Mouse (Mus musculus): ENCODE results near the gene Gltpd2. TPM values are rescaled to one million over a fixed set of nuclear protein-coding genes. Genes with fewer than 3 reads are reported as not detected.

The Gltpd2 gene
- total and polyA plus RNA-seq, 2 experiments from 2014 or later, result 0.25 TPM; not detected in 1

DNA sequence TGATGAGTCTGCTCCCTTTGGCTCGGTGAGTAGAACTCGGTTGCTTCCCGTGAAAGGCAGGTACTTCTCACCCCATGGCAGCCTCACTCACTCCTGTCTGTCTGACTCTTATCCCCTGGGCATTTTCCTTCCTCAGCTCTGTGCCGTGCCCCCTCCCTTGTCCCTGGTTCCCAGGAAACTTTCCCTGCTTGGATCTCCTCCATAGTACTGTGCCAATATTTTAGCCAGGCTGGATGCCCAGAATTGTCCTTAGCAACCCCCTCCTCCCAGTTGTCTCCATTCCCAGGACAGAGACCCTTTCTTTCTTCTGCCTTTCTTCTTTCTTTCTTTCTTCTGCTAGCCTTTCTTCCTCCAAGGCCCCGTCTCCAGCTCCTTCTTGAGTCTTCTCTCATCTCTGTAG, 22.4 kb downstream of the Gltpd2 start:
- 0 out of 2 replicates have a peak, but pooled peaks cover 5% of the 10 kb centered on the region for H3K4me1 ChIP-seq (ENCODE audit: insufficient read depth)
- H3K9ac ChIP-seq, result no peak overlapping the region
- H3K4me3 ChIP-seq (ENCODE audit: low read depth, low read length), result no peak overlapping the region
- 55% methylated on average over 5 of the region's 5 CpGs for WGBS
- DNase-seq (no peak), ATAC-seq (peak; percentile 27; the same call in 1 of the 2 replicates)
- TF ChIP-seq CTCF (IDR thresholded peaks at IDR 0.05; ENCODE audit: low read depth), result no peak
- no peaks in the 10 kb centered on the region; the same call in 1 of the 2 replicates for H3K36me3 ChIP-seq (ENCODE audit: insufficient read depth)
- H3K27ac ChIP-seq (ENCODE audit: low read depth, low read length), result no peak overlapping the region
- H3K27me3 ChIP-seq (ENCODE audit: insufficient read depth, low read length), result peaks cover 4% of the 10 kb centered on the region
- H3K9me3 ChIP-seq (ENCODE audit: low read length), result no peaks in the 10 kb centered on the region
- H3K4me2 ChIP-seq (ENCODE audit: low read depth), result peak overlapping the region; percentile 77

DNA sequence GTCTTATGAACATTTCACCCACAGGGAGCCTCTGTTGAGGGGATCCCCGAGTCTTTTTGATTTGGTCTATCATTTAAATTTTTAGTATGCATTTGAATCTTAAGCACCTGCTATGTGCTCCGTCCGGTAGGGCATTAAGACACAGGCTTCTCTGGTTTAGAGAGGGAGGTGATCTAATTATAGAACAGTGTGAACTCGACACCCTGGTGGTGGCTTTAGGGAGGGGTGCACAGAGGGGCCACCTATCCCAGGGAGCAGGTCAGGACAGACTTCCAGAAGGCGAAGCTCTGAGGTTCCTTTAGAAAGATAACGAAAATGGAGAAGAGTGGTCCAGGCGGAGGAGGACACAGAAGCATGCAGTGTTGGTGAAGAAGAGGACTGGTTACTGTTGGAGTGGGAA, 25.5 kb downstream of the Gltpd2 start:
- H3K9me3 ChIP-seq (ENCODE audit: low read length), result no peaks in the 10 kb centered on the region
- no peak for TF ChIP-seq CTCF (IDR thresholded peaks at IDR 0.05; ENCODE audit: low read depth)
- H3K9ac ChIP-seq, result no peak overlapping the region
- ATAC-seq (no peak), DNase-seq (no peak)
- H3K4me1 ChIP-seq (ENCODE audit: insufficient read depth), result 0 out of 2 replicates have a peak, but pooled peaks cover 5% of the 10 kb centered on the region
- no peak overlapping the region for H3K4me2 ChIP-seq (ENCODE audit: low read depth)
- H3K36me3 ChIP-seq (ENCODE audit: insufficient read depth), result no peaks in the 10 kb centered on the region; the same call in 1 of the 2 replicates
- no peak overlapping the region for H3K27ac ChIP-seq (ENCODE audit: low read depth, low read length)
- no peak overlapping the region for H3K4me3 ChIP-seq (ENCODE audit: low read depth, low read length)
- WGBS, result 75% methylated on average over 7 of the region's 7 CpGs
- H3K27me3 ChIP-seq (ENCODE audit: insufficient read depth, low read length), result no peaks in the 10 kb centered on the region

DNA sequence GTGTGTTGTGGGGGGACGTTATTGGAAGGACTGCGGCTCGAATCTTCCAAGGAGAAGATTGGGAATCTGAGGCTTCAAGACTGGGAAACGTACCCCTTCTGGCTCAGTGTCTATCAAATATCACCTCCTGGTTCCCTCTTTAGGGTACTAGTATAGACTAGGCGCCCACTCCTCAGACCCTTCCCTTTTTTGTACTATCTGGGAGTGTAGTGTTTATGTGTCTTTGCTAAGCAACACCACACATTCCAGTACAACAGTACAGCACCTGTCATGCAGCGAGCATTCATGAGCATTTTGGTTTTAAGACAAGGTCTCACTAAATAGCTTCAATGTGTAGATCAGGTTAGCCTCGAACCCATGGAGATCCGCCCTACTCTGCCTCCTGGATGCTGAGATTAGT, 32.5 kb downstream of the Gltpd2 start:
- Histone ChIP-seq H3K27ac (ENCODE audit: low read depth, low read length) (no peak overlapping the region), H3K9ac (no peak overlapping the region), H3K36me3 (ENCODE audit: insufficient read depth) (no peaks in the 10 kb centered on the region), H3K4me1 (ENCODE audit: insufficient read depth) (no peaks in the 10 kb centered on the region), H3K9me3 (ENCODE audit: low read length) (no peaks in the 10 kb centered on the region), H3K4me3 (ENCODE audit: low read depth, low read length) (no peak overlapping the region), H3K27me3 (ENCODE audit: insufficient read depth, low read length) (no peaks in the 10 kb centered on the region), H3K4me2 (ENCODE audit: low read depth) (no peak overlapping the region)
- no peak for DNase-seq
- no peak for TF ChIP-seq CTCF (IDR thresholded peaks at IDR 0.05; ENCODE audit: low read depth)
- ATAC-seq, result no peak
- 93% methylated on average over 8 of the region's 8 CpGs for WGBS

DNA sequence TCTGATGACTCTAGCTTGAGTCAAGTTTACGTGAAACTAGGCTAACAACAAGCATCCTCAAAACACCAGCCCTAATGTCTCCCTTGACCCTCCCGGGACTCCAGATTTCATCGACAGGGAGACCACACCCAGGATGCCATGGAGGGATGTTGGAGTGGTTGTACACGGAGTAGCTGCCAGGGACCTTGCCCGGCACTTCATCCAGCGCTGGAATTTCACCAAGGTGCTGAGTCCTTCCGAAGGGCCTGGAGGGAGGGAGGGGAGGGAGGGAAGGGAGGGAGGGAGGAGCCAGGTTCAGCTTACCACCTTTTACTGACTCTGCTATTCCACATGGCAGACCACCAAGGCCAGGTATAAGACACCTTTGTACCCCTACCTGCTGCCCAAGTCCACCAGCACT, 34.9 kb downstream of the Gltpd2 start:
- Histone ChIP-seq H3K4me3 (ENCODE audit: low read depth, low read length) (no peak overlapping the region), H3K36me3 (ENCODE audit: insufficient read depth) (no peaks in the 10 kb centered on the region), H3K9ac (no peak overlapping the region), H3K27ac (ENCODE audit: low read depth, low read length) (no peak overlapping the region), H3K9me3 (ENCODE audit: low read length) (no peaks in the 10 kb centered on the region), H3K4me2 (ENCODE audit: low read depth) (no peak overlapping the region), H3K27me3 (ENCODE audit: insufficient read depth, low read length) (no peaks in the 10 kb centered on the region), H3K4me1 (ENCODE audit: insufficient read depth) (no peaks in the 10 kb centered on the region)
- DNase-seq (no peak), ATAC-seq (no peak)
- TF ChIP-seq CTCF (IDR thresholded peaks at IDR 0.05; ENCODE audit: low read depth), result no peak
- 38% methylated on average over 7 of the region's 7 CpGs for WGBS

DNA sequence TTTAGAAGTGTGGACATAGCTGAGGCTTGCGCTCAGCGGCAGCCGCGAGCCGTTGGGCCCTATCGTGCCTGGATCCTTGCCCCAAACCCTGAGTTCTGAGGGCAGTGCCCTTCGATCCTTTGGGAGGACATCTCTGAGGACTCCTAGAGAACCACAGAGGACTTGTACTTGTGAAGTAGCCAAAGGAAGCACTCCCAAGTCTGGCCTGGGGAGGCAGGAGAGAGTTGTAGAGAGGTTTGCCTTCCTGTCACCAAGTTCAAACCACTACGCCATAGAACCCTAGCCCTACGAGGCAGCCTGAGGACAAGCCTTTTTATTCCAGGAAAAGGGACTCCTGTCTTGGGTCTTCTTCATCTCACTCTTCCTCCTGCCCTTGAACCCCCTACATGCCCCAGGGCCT, 38.5 kb downstream of the Gltpd2 start:
- Histone ChIP-seq H3K9me3 (ENCODE audit: low read length) (no peaks in the 10 kb centered on the region), H3K4me1 (ENCODE audit: insufficient read depth) (no peaks in the 10 kb centered on the region), H3K27ac (ENCODE audit: low read depth, low read length) (no peak overlapping the region), H3K4me2 (ENCODE audit: low read depth) (no peak overlapping the region), H3K9ac (no peak overlapping the region), H3K36me3 (ENCODE audit: insufficient read depth) (no peaks in the 10 kb centered on the region), H3K27me3 (ENCODE audit: insufficient read depth, low read length) (no peaks in the 10 kb centered on the region), H3K4me3 (ENCODE audit: low read depth, low read length) (no peak overlapping the region)
- 90% methylated on average over 9 of the region's 9 CpGs for WGBS
- ATAC-seq, result no peak
- no peak for DNase-seq
- TF ChIP-seq CTCF (IDR thresholded peaks at IDR 0.05; ENCODE audit: low read depth), result no peak

DNA sequence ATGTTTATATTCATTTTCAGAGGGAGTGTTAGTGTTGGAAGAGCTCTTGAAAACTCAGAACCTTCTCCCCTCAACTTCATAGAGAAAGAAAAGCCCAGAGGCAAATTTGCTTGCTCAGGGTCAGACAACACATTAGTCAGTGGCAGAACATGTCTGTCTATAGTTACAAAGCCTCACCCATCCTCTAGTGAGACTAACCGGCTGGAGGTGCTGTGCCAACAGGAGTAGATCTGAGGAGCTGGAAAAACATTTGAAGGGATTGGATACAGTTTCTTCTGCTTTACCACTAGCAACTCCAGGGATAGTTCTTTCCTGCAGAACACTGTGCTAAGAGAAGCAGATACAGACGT, 42.9 kb downstream of the Gltpd2 start:
- Histone ChIP-seq H3K27ac (ENCODE audit: low read depth, low read length) (peak overlapping the region; percentile 77), H3K36me3 (ENCODE audit: insufficient read depth) (0 out of 2 replicates have a peak, but pooled peaks cover under 1% of the 10 kb centered on the region), H3K4me2 (ENCODE audit: low read depth) (peak overlapping the region; percentile 85), H3K9me3 (ENCODE audit: low read length) (no peaks in the 10 kb centered on the region), H3K4me3 (ENCODE audit: low read depth, low read length) (peak overlapping the region; percentile 98), H3K27me3 (ENCODE audit: insufficient read depth, low read length) (no peaks in the 10 kb centered on the region), H3K4me1 (ENCODE audit: insufficient read depth) (peaks cover 20% of the 10 kb centered on the region; the same call in 1 of the 2 replicates), H3K9ac (peak overlapping the region; percentile 92)
- DNase-seq, result no peak
- no peak for ATAC-seq
- TF ChIP-seq CTCF (IDR thresholded peaks at IDR 0.05; ENCODE audit: low read depth), result no peak; the same call in 1 of the 2 replicates
- WGBS, result 2% methylated on average over 2 of the region's 2 CpGs

DNA sequence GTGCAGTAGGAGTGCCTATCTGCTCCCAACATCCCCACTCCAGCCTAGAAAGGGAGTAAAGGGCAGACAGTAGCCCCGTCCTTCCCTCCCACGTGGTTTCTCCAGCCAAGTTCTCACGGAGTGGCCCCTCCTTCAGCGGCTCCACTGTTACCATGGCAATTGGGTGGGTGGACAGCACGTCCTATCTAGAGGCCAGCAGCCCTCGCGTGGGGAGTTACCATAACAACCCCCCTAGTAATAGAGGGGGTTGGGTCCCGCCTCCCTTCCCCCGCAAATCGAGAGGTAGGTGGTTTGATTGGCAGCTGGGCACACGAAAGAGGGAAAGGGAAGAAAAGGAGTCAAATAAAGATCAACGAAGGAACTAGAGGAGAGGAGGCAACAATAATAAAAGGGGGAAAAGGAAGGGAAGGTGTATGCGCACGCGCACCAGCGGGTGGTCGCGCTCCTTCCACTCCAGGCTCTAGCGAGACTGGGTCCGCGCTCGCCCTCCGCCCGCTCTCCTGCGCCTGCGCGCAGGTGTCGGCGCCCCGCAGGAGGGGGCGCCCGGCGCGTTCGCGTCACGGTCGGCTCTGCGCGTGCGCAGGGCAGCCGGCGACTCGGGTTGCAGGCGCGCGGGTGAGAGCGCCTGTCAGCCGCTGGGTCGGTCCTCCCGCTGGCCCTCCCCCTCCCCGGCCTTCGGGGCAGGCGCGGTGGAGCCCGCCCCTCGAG, 43.4 kb downstream of the Gltpd2 start, which contains the start of gene Mink1:
Gene Mink1, plus strand, starts transcription at position 595 of the 708 bp plus-strand sequence.
- Histone ChIP-seq H3K9me3 (ENCODE audit: low read length) (no peaks in the 10 kb centered on the region), H3K27me3 (ENCODE audit: insufficient read depth, low read length) (no peaks in the 10 kb centered on the region), H3K9ac (peak within 1 kb of the TSS; percentile 92), H3K27ac (ENCODE audit: low read depth, low read length) (peak within 1 kb of the TSS; percentile 77), H3K4me1 (ENCODE audit: insufficient read depth) (peaks cover 20% of the 10 kb centered on the region; the same call in 1 of the 2 replicates), H3K36me3 (ENCODE audit: insufficient read depth) (0 out of 2 replicates have a peak, but pooled peaks cover 3% of the 10 kb centered on the region), H3K4me2 (ENCODE audit: low read depth) (peak within 1 kb of the TSS; percentile 85), H3K4me3 (ENCODE audit: low read depth, low read length) (peak within 1 kb of the TSS; percentile 98)
- WGBS, result under 1% methylated on average over 51 of the region's 57 CpGs
- peak; percentile 97 for DNase-seq
- no peak; the same call in 1 of the 2 replicates for TF ChIP-seq CTCF (IDR thresholded peaks at IDR 0.05; ENCODE audit: low read depth)
- peak; percentile 93 for ATAC-seq

Measured in forebrain, postnatal 0 days (tissue).